Mouse (Mus musculus): ENCODE data around the gene Xpo6.

DNA sequence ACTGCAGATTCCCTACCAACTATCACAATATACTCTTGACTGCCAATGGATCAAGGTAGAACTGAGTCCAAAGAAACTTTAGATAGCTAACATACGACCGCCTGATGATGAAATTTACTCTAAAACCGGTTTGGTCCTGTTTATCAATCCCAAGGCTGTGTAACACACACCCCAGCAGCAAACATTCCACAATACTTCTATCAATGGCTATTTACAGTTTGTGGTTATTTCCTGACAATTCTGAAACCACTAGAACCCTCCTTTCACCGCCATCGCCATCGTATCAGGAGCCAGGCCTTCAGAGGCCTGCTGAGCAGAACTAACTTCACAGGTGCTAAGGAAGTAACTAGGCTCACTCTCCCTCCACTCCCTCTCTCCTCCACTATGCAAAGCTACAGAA is 31.7 kb downstream of the Xpo6 start:
- TF ChIP-seq ZC3H11A (IDR thresholded peaks at IDR 0.05; ENCODE audit: borderline replicate concordance, low read depth, low read length), result no peak
- no peak for TF ChIP-seq HCFC1 (IDR thresholded peaks at IDR 0.05; ENCODE audit: borderline replicate concordance, insufficient read depth, low read length)
